In the genomic region with DNA sequence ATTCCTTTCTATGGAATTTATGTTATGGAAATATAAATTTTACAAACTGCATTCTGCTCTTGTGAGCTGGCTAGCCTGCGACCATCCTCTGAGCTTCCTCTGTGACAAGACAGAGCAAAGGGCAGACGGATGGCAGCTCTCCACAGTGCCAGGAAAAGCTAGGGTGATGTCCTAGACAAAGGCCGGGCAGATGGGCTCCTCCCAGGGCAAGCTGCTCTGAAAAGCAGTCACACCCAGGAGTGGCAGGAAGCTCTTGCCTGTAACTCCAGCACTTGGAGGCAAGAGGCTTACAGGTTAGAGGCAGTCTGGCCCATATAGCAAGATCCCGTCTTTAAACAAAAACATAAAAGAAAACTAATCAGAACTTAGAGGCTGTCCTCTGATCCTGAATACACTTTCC, we compare ENCODE assay signal across 14 mouse cellular contexts. TPM values are rescaled to one million over a fixed set of nuclear protein-coding genes. Genes with fewer than 3 reads are reported as not detected.
DNase-seq lines count a peak whose midpoint lies in the region; TF ChIP-seq lines count a peak whose summit lies in the region.
"Had no signal": no experiment of that assay in that cellular context is flagged by ENCODE, and none has a peak within 500 bp of the region (broad histone marks: within the 10 kb centered on the region; RNA-seq: fewer than 3 reads in every experiment).

No protein-coding gene starts in this region.

- no peak overlapping the region for H3K4me3 ChIP-seq in heart, adult 2 months
- H3K4me3 ChIP-seq in lung, adult 2 months (replicated peaks; ENCODE audit: extremely low read depth, low read depth, low read length), result no peak overlapping the region
- H3K4me3 ChIP-seq: erythroblast, embryonic 14.5 days; heart, embryonic 13.5 days had no signal

- H3K4me1 ChIP-seq in heart, adult 2 months (ENCODE audit: control insufficient read depth, insufficient read depth, low read length), result peaks cover 9% of the 10 kb centered on the region
- peaks cover 21% of the 10 kb centered on the region for H3K4me1 ChIP-seq in lung, adult 2 months (ENCODE audit: control insufficient read depth, insufficient read depth, low read length)

- intact Hi-C loops in heart, adult 2 months (cut with DNase I), result no loop called here

- H3K27ac ChIP-seq in heart, adult 2 months, result peak overlapping the region; percentile 21; the same call in 1 of the 2 replicates
- H3K27ac ChIP-seq: heart, embryonic 13.5 days had no signal

- peaks cover 4% of the 10 kb centered on the region; the same call in 1 of the 2 replicates for H3K36me3 ChIP-seq in heart, adult 2 months (ENCODE audit: control insufficient read depth, insufficient read depth, low read length)

- no peak for TF ChIP-seq EP300 in heart, adult 2 months (IDR thresholded peaks at IDR 0.05; ENCODE audit: insufficient read depth, low read depth, low read length)

- WGBS in heart, adult 2 months, result 64% methylated on average over 4 of the region's 4 CpGs
- WGBS in lung, adult 2 months, result 44% methylated on average over 4 of the region's 4 CpGs

- no peak for DNase-seq in heart, adult 2 months
- DNase-seq in heart, adult 8-10 months (ENCODE audit: low spot score), result no peak
- DNase-seq in lung, adult 18-20 months, result peak; percentile 58 to 75
- no peak for DNase-seq in lung, adult 2 months
- peak; percentile 77 to 80 for DNase-seq in cerebellum, postnatal 10 days
- peak; percentile 68 for DNase-seq in lung, postnatal 25 days (ENCODE audit: low spot score)
- DNase-seq in spleen, postnatal 10 days (ENCODE audit: low spot score in 2 of 2), result no peak
- no peak for DNase-seq in adrenal gland, postnatal 25 days

- H3K9ac ChIP-seq in heart, adult 2 months (ENCODE audit: low read depth, low read length), result no peak overlapping the region
- H3K9ac ChIP-seq: heart, embryonic 13.5 days had no signal

- TF ChIP-seq CTCF in heart, adult 2 months (IDR thresholded peaks at IDR 0.05), result no peak
- TF ChIP-seq CTCF in lung, adult 2 months (IDR thresholded peaks at IDR 0.05; ENCODE audit: insufficient read depth, low read length), result no peak

- no peaks in the 10 kb centered on the region for H3K27me3 ChIP-seq in heart, adult 2 months (ENCODE audit: control insufficient read depth, insufficient read depth, low read length)
- H3K27me3 ChIP-seq: heart, embryonic 13.5 days; Patski had no signal

- TF ChIP-seq POLR2A in heart, adult 2 months (IDR thresholded peaks at IDR 0.05; ENCODE audit: insufficient read depth, low read depth, low read length), result no peak
- no peak for TF ChIP-seq POLR2A in lung, adult 2 months (IDR thresholded peaks at IDR 0.05; ENCODE audit: borderline replicate concordance, extremely low read depth, low read depth, low read length)

- H3K79me2 ChIP-seq in heart, adult 2 months (replicated peaks; ENCODE audit: control insufficient read depth, insufficient read depth, low read length), result no peaks in the 10 kb centered on the region

RNA-seq across cellular contexts. Expression of a gene that starts 19.3 kb away (rescaled TPM):
- total RNA-seq in heart, adult 2 months (2021), result 10 to 100 TPM; 27.6 to 28.7 TPM
- polyA plus RNA-seq in heart, adult 2 months (2012; rRNA removed), result 32.6 and 35.3 TPM in 2 replicates
- 10 to 100 TPM; 27.9 to 34.6 (median 30.5) TPM for total RNA-seq in heart, adult 8-10 months (2022)
- 97.6 and 105 TPM in 2 replicates for polyA plus RNA-seq in lung, adult 2 months (2012; rRNA removed)
- total RNA-seq in adrenal gland, postnatal 25 days (2021), result 50.4 and 52.3 TPM in 2 replicates

RNA-seq across cellular contexts. Expression of a gene that starts 20.1 kb away (rescaled TPM):
- total RNA-seq in heart, adult 2 months (2021), result 10 to 100 TPM; 31.4 to 32.9 TPM
- 21.3 and 32.2 TPM in 2 replicates for polyA plus RNA-seq in heart, adult 2 months (2012; rRNA removed)
- total RNA-seq in heart, adult 8-10 months (2022), result 10 to 100 TPM; 28.0 to 34.3 (median 30.1) TPM
- polyA plus RNA-seq in lung, adult 2 months (2012; rRNA removed), result 92.1 and 104 TPM in 2 replicates
- 74.6 and 93.8 TPM in 2 replicates for total RNA-seq in adrenal gland, postnatal 25 days (2021)

RNA-seq across cellular contexts. Expression of a gene that starts 28.7 kb away (rescaled TPM):
- 1 to 10 TPM; 3.2 to 4.9 TPM for total RNA-seq in heart, adult 2 months (2021)
- polyA plus RNA-seq in heart, adult 2 months (2012; rRNA removed), result 4.3 and 7.4 TPM in 2 replicates
- total RNA-seq in heart, adult 8-10 months (2022), result 1 to 10 TPM; 3.6 to 6.3 (median 4.7) TPM
- 16.7 and 26.0 TPM in 2 replicates for polyA plus RNA-seq in lung, adult 2 months (2012; rRNA removed)
- 35.7 and 47.5 TPM in 2 replicates for total RNA-seq in adrenal gland, postnatal 25 days (2021)

RNA-seq across cellular contexts. Expression of a gene that starts 58.9 kb away (rescaled TPM):
- total RNA-seq in heart, adult 2 months (2021), result not detected
- not detected in 2 replicates for polyA plus RNA-seq in heart, adult 2 months (2012; rRNA removed)
- not detected for total RNA-seq in heart, adult 8-10 months (2022)
- polyA plus RNA-seq in lung, adult 2 months (2012; rRNA removed), result not detected in 2 replicates
- not detected in 2 replicates for total RNA-seq in adrenal gland, postnatal 25 days (2021)
- total RNA-seq: adrenal gland, adult 2 months had no signal
- polyA plus RNA-seq: adrenal gland, adult 2 months; C2C12; heart, embryonic 13.5 days; limb, embryonic 11.5 days had no signal

Comparison
In these comparisons a context has a peak if more than half of its experiments do, and no peak if none do; other contexts are left out.
1. DNase-seq: peak in lung, adult 18-20 months (2 of 2), cerebellum, postnatal 10 days (2 of 2) and lung, postnatal 25 days (single experiment); none in heart, adult 2 months (0 of 2), heart, adult 8-10 months (single experiment), lung, adult 2 months (single experiment), spleen, postnatal 10 days (0 of 2) and adrenal gland, postnatal 25 days (single experiment).